Mouse (Mus musculus) c-Kit-positive CD71-negative TER-119-negative erythroid progenitor cells, embryonic 14.5 days (primary cell): Measurements from ENCODE around the gene Cpd.
A peak's percentile ranks its signal among the peaks of the same experiment; 100 is the strongest.

ENCODE experiments used
- DNase-seq: peaks from one replicate; pipeline ENCODE4 v3.0.0-alpha.2; 2013; ENCODE audit warnings: low read depth

The Cpd gene

DNA sequence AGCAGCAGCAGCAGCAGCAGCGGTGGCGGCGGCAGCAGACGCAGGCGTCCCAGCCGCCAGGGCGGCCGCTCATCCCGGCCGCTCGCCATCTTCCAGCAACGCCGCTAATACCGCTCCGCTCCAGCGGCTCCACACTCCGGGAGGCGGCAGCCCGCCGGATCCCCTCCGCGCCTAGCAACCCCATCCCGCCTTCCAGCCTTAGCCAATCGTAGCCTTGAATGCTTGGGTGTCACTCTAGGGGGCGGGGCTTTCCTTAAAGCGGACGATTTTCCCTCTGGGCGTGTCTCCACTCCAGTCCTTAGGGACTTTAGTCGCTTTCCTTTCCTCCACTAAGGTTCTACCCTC, at the start of gene Cpd:
TSS of gene Cpd (minus strand) at position 141 of the 345 bp plus-strand sequence.
- DNase-seq, result peak; percentile 83

DNA sequence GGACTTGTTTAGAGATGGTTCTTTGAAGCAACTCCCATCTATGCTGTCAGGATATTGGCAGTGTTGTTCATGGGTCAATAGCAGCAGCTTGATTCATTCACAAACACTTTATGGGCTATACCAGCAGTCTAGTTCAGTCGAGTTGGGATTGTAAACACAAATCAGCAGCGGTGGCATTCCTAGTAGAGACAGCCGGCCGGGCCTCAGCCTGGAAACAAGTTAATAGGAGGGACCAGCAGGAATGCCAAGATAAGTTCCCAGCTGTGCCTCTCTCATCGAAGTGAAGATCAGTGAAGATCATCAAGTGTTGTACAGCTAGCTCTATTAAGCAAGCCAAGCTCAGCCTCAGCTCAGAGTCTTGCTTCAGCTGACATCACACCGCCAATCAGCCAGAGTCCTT, 49.5 kb upstream of the Cpd start:
- no peak for DNase-seq

DNA sequence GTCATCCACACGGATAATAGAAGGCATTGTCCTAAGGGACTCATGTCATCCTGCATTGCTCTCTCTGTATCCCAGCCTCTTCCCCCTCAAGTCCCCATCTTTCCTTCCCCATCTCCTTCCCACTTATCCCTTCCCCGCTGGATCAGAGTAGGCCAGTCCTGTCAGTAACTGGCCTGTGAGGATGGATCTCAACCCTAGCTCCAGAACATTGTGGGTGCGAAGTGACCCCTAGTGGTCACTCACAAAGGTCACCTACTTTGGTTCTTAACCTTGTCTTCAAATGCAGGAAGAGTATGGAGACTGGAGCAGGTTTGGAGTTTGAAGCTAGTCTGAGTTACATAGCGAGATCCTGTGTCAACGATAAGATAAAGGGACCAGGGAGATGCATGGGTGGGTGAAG, 47.4 kb upstream of the Cpd start:
- DNase-seq, result peak; percentile 51

GRCm38 (mm10) chr11:76893570-76893969, 46.8 kb upstream of the Cpd start:
- DNase-seq, result no peak

GRCm38 (mm10) chr11:76892972-76893371, 46.2 kb upstream of the Cpd start:
- no peak for DNase-seq

GRCm38 (mm10) chr11:76891738-76892349, 45.0 kb upstream of the Cpd start:
- DNase-seq, result no peak

DNA sequence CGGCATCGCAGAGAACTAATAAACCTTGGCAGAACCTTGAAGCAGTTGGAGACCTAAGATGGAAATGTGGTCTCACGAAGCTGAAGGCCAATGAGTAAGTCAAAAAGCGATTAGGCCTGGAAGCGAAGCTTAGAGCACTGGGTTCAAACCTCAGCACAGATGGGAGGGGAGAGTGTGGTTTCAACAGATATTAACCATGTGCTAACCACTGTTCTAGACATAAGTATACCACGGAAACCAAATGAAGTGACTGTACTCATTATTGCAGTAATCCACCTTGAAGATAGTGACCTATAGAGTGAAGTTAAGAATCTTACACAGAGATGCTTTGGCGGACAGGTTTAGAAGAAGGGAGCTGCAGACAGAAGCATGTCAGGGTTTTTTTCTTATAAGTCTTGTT, 44.4 kb upstream of the Cpd start:
- DNase-seq, result no peak

- DNase-seq, result peak; percentile 19
Observed at GRCm38 (mm10) chr11:76889339-76890164, 42.7 kb upstream of the Cpd start.

DNA sequence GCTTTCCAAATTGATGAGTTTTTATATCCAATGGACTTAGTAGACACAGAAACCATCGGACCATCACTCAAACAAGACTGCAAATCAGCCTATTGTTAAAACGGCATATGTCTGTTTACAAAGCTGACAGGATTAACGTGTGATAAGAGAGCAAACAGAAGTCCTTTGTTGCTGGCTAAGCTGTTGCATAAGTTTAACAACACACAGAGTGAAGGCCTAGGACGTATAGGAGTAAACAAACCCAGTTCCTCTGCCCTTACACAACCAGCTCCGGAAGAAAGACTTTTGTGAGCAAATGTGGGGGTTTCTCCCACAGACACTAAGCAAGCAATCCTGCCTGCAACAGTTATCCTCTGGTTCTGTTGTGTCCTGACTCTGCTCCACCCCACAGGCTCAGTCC, 37.6 kb upstream of the Cpd start:
- DNase-seq, result no peak

- DNase-seq, result no peak
Observed at GRCm38 (mm10) chr11:76879816-76880215, 33.0 kb upstream of the Cpd start.

- no peak for DNase-seq
Observed at GRCm38 (mm10) chr11:76874766-76875165, 27.9 kb upstream of the Cpd start.

DNA sequence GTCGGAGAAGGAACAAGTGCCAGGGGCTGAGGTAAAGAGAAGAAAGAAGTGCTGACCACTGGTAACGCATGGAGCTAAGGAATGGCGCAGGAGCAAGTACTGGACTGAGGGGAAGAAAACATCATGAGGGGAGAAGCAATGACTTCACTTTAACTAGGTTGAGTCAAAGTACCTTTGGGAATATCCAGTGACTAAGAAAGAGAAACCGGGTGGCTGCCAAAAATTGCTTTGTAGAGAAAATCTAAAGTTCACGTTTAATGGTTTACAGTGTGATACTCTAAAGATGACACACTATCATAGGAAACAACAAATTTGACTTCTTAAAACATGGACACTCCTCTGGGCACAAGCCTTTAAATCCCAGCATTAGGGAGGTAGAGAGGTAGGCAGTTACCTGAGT, 27.0 kb upstream of the Cpd start:
- DNase-seq, result no peak

DNA sequence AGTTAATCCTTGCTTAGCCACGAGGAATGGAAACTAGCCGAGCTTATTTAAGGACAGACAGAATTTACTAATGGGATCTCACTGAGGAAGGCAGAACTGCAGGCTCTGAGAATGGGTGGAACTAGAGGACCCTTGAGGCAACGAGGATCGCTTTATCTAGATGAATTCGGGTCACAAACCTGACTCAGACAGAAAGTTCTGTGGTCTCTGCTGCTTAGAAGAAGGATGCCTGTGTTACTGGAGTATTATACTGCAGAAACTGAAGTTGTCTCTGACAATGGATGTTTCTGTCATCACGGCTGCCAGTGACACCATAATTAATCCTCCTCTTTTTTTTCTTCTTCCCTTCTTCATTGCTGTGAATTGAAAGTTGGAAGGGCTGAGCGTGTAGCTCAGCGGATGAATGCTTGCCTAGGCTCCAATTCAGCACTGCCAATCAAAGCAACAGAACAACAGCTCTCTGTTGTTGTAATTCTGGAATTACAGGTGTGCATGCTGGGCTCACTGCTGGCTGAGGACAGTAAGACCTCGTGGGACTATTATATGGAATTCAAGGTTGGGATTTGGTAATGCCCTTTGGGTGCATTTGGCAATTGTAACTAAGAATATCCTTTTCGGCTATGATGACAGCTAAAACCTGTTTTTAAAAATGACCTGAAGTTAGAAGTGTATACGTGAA, 25.9 kb upstream of the Cpd start:
- DNase-seq, result no peak

DNA sequence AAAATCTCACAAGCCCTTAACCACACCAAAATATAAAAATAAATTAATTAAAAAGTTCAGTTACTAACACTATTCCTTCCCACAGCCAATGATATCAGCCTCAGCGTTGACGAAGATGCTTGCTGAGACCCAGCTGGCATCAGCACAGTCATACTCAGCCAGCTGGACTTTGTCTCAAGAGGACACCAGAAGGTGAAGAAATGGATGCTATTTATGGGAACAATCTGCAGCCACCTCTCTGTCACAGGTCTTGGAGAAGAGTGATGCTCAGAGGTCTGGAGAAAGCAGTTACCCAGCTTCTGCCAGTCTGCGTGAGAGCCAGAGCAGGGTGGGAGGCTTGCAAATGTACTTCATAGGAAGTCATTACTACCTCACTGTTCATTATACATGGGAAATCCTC, 14.4 kb upstream of the Cpd start:
- DNase-seq, result no peak

- DNase-seq, result no peak
Observed at GRCm38 (mm10) chr11:76859261-76859660, 12.4 kb upstream of the Cpd start.

GRCm38 (mm10) chr11:76858781-76859180, 12.0 kb upstream of the Cpd start:
- DNase-seq, result no peak

DNA sequence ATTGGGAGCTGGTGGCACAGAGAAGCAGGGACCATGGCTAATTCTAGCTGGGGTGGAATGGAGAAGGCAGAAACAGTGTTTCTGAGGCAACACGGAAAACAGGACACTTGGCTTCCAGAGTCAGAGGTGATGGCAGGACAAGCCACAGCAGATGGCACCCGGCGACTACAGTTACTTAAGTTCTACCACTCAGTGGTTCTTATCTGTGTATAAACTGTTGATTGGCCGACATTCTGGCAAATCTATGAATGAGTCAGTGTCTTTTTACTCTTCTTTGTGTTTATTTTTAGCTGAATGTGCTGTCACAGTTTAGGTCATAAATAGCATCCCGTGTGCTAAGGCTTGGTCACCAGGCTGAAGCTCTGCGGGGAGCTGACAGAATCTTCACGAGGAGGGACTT, 10.3 kb upstream of the Cpd start:
- DNase-seq, result no peak

DNA sequence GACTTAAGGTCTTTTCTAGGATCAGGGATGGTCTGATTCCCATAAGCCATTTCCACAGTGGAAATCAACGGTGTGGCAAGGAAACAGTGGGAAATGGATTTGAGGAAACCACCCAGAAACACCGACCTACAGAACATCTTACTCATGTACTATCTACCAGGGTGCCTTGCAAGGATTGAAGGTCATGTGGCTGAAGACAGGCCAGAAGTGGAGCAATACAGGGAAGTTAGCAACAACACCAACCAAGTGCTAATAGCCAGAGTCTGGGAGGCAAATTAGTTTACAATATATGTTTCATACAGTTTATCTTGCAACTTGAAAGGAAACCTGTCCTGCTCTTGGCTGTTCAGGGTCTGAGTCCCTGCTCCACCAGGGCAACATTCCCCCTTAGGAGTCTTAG, 9.8 kb upstream of the Cpd start:
- no peak for DNase-seq

DNA sequence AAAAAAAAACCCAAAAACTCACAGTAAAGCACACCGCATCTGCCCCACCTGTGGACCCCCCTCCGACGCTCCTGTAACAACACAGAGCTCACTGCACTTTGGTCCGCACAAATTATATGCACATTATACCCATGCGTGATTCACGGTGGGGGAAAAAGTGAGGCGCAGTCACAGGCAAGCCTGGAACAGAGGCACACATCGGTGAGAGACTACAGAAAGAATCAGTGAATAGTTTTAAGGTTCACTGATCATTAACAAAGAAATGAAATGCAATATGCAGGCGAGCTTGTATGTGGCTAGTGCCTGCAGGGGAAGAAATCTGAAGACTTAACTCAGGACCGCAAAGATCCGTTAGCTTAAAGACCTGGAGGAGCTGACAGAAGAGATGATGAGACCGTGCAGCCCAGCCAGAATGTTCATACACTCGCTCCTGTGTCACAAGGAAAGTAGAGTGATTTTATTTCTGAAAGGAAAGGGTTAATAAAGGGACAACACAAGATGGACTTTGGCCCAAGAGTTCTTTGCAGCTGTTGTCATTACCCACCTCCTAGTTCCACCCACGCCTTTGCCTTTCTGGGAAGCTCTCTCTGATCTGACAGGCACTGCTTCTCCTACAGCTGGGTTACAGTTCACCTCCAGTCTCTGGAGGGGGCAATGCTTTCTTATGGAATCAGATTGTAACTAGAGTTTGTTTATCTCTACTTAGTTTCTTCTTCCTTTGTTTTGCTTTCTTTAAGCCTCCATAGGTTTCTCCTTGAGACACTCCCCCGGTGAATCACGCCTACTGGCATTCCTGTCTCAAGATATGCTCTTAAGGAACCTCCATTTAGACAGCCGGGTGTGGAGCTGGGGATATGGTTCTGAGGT, 7.9 kb upstream of the Cpd start:
- no peak for DNase-seq

DNA sequence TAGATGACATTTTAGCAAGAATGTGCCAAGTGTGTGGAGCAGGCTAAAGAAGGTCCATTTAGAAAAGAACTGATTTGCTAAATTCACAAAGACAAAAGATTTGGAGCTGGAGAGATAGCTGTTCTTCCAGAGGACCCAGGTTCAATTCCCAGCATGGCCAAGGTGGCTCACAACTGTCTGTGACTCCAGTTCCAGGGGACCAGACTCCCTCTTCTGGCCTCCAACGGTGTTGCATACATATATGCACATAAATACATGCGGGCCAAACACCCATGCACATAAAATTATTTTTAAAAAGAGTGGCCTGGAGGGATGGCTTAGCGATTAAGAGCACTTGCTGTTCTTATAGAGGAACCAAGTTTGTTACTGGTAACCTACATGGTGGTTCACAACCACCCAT, 4.7 kb upstream of the Cpd start:
- DNase-seq, result no peak

GRCm38 (mm10) chr11:76849596-76849995, 2.8 kb upstream of the Cpd start:
- DNase-seq, result no peak

GRCm38 (mm10) chr11:76848081-76848480, 1.3 kb upstream of the Cpd start:
- DNase-seq, result no peak
